In genomic region chr1:42915062-42915461, GRCm38 (mm10) we compare ENCODE assay signal across 10 mouse cellular contexts. TPM values are rescaled to one million over a fixed set of nuclear protein-coding genes. Genes with fewer than 3 reads are reported as not detected.
A peak's percentile ranks its signal among the peaks of the same experiment; 100 is the strongest.
DNase-seq lines count a peak whose midpoint lies in the region; ATAC-seq and TF ChIP-seq lines count a peak whose summit lies in the region.
"Had no signal": no experiment of that assay in that cellular context is flagged by ENCODE, and none has a peak within 500 bp of the region (broad histone marks: within the 10 kb centered on the region; RNA-seq: fewer than 3 reads in every experiment).

No protein-coding gene starts in this region.

- no peak overlapping the region for H3K4me3 ChIP-seq in kidney, embryonic 16.5 days (ENCODE audit: low read length)
- H3K4me3 ChIP-seq in intestine, embryonic 14.5 days (ENCODE audit: low read depth, low read length), result no peak overlapping the region
- no peak overlapping the region for H3K4me3 ChIP-seq in stomach, postnatal 0 days (ENCODE audit: low read depth, low read length)
- H3K4me3 ChIP-seq: embryonic facial prominence, embryonic 13.5 days had no signal

- DNase-seq in kidney, postnatal 36 days, result no peak
- peak; percentile 66 for DNase-seq in ES-CJ7 (ENCODE audit: low read depth, low spot score)
- DNase-seq in c-Kit-positive CD71-positive TER-119-positive erythroid progenitor cells, embryonic 14.5 days (ENCODE audit: low spot score), result peak; percentile 6
- no peak for DNase-seq in intestine, embryonic 14.5 days (ENCODE audit: low spot score)
- no peak for DNase-seq in stomach, postnatal 0 days (ENCODE audit: low spot score)
- no peak for DNase-seq in natural killer cell, adult 2 months (ENCODE audit: low spot score in 2 of 2)
- no peak for DNase-seq in thymus, postnatal 25 days

- H3K4me2 ChIP-seq in kidney, embryonic 16.5 days (replicated peaks; ENCODE audit: low read depth, low read length), result no peak overlapping the region
- no peak overlapping the region for H3K4me2 ChIP-seq in intestine, embryonic 14.5 days (ENCODE audit: low read length)
- no peak overlapping the region for H3K4me2 ChIP-seq in stomach, postnatal 0 days (replicated peaks; ENCODE audit: low read depth)
- H3K4me2 ChIP-seq: embryonic facial prominence, embryonic 13.5 days had no signal

- TF ChIP-seq CTCF in stomach, postnatal 0 days (IDR thresholded peaks at IDR 0.05; ENCODE audit: low read depth), result peak; percentile 90

- H3K9ac ChIP-seq in kidney, embryonic 16.5 days (replicated peaks; ENCODE audit: low read length), result no peak overlapping the region
- H3K9ac ChIP-seq in intestine, embryonic 14.5 days (ENCODE audit: low read length), result no peak overlapping the region
- no peak overlapping the region for H3K9ac ChIP-seq in stomach, postnatal 0 days (ENCODE audit: low read length)
- H3K9ac ChIP-seq: embryonic facial prominence, embryonic 13.5 days had no signal

- no peaks in the 10 kb centered on the region for H3K36me3 ChIP-seq in kidney, embryonic 16.5 days (ENCODE audit: insufficient read depth, low read length)
- H3K36me3 ChIP-seq in intestine, embryonic 14.5 days (ENCODE audit: control insufficient read depth, insufficient read depth, low read length), result no peaks in the 10 kb centered on the region
- H3K36me3 ChIP-seq in stomach, postnatal 0 days (ENCODE audit: control insufficient read depth, insufficient read depth, low read length), result no peaks in the 10 kb centered on the region
- H3K36me3 ChIP-seq: embryonic facial prominence, embryonic 13.5 days had no signal

- ATAC-seq in kidney, embryonic 16.5 days (ENCODE audit: low FRiP score, low TSS enrichment), result peak; percentile 74; the same call in 1 of the 2 replicates
- ATAC-seq in intestine, embryonic 14.5 days (replicated peaks; ENCODE audit: low FRiP score, low TSS enrichment, low read depth), result peak; percentile 67
- ATAC-seq in stomach, postnatal 0 days (ENCODE audit: low FRiP score, low TSS enrichment), result peak; percentile 49; the same call in 1 of the 2 replicates

- no peak for TF ChIP-seq EP300 in stomach, postnatal 0 days (optimal IDR thresholded peaks at IDR 0.05)

- H3K27ac ChIP-seq in kidney, embryonic 16.5 days (ENCODE audit: low read length), result no peak overlapping the region
- H3K27ac ChIP-seq in intestine, embryonic 14.5 days (ENCODE audit: low read depth), result no peak overlapping the region
- no peak overlapping the region for H3K27ac ChIP-seq in stomach, postnatal 0 days (replicated peaks)
- H3K27ac ChIP-seq: embryonic facial prominence, embryonic 13.5 days; macrophage had no signal

- WGBS in kidney, embryonic 16.5 days, result 12% methylated on average over 4 of the region's 4 CpGs
- whole genome bisulfite sequencing in intestine, embryonic 14.5 days, result 17% methylated on average over 4 of the region's 4 CpGs
- 11% methylated on average over 4 of the region's 4 CpGs for WGBS in stomach, postnatal 0 days

- H3K9me3 ChIP-seq in kidney, embryonic 16.5 days (ENCODE audit: low read length), result no peaks in the 10 kb centered on the region
- H3K9me3 ChIP-seq in intestine, embryonic 14.5 days (ENCODE audit: control insufficient read depth, low read length), result no peaks in the 10 kb centered on the region
- H3K9me3 ChIP-seq in stomach, postnatal 0 days (ENCODE audit: control insufficient read depth, low read length), result no peaks in the 10 kb centered on the region
- H3K9me3 ChIP-seq: embryonic facial prominence, embryonic 13.5 days had no signal

- H3K4me1 ChIP-seq in kidney, embryonic 16.5 days (ENCODE audit: insufficient read depth, low read length), result peaks cover 15% of the 10 kb centered on the region; the same call in 1 of the 2 replicates
- H3K4me1 ChIP-seq in intestine, embryonic 14.5 days (replicated peaks; ENCODE audit: control insufficient read depth, insufficient read depth, low read length), result no peaks in the 10 kb centered on the region
- H3K4me1 ChIP-seq in stomach, postnatal 0 days (replicated peaks; ENCODE audit: control insufficient read depth, insufficient read depth), result no peaks in the 10 kb centered on the region

- H3K27me3 ChIP-seq in kidney, embryonic 16.5 days (ENCODE audit: insufficient read depth, low read length), result no peaks in the 10 kb centered on the region
- H3K27me3 ChIP-seq in intestine, embryonic 14.5 days (replicated peaks; ENCODE audit: control insufficient read depth, insufficient read depth, low read length), result no peaks in the 10 kb centered on the region
- H3K27me3 ChIP-seq in stomach, postnatal 0 days (ENCODE audit: control insufficient read depth, insufficient read depth, low read length), result no peaks in the 10 kb centered on the region
- H3K27me3 ChIP-seq: embryonic facial prominence, embryonic 13.5 days had no signal

RNA-seq across cellular contexts. Expression of gene Gpr45, which starts 37.6 kb away (rescaled TPM):
- 10.3 and 11.3 TPM in 2 replicates for polyA plus RNA-seq in kidney, embryonic 16.5 days (2015; fragmentation: Nextera tagmentation; extraction: Ambion mirVana)
- polyA plus RNA-seq in intestine, embryonic 14.5 days (2014; fragmentation: Nextera tagmentation; extraction: Ambion mirVana), result 6.4 and 7.0 TPM in 2 replicates
- polyA plus RNA-seq in stomach, postnatal 0 days (2015; fragmentation: Nextera tagmentation; extraction: Ambion mirVana), result 6.3 and 6.7 TPM in 2 replicates
- polyA plus RNA-seq: macrophage had no signal

Comparison
In these comparisons a context has a peak if more than half of its experiments do, and no peak if none do; other contexts are left out.
1. DNase-seq: peak in ES-CJ7 (single experiment) and c-Kit-positive CD71-positive TER-119-positive erythroid progenitor cells, embryonic 14.5 days (single experiment); none in kidney, postnatal 36 days (0 of 2), intestine, embryonic 14.5 days (single experiment), stomach, postnatal 0 days (single experiment), natural killer cell, adult 2 months (0 of 2) and thymus, postnatal 25 days (single experiment).
2. Peak in every context shown above with its lines, with median percentiles within 50 percentile points of each other: ATAC-seq.